Comparison of ENCODE assay signal across 8 mouse cellular contexts in the genomic region with DNA sequence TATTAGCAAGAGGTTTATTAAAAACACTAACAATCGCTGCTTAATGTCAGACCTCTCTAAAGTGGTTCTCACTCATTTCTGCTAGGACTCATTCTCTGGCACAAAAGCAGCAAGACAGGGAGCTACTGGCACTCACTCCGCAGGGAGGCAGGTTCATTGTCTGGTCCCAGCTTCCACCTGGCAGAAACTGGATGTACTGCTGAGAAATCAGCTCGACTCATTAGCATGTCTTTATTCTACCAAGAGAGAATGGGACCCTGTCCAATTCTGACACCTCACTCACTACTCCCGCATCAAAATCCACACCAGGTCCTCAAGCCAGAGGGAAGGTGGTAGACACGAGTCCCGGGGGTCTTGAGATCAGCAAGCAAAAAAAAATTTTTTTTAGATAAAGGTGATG. TPM values are rescaled to one million over a fixed set of nuclear protein-coding genes. Genes with fewer than 3 reads are reported as not detected.
DNase-seq lines count a peak whose midpoint lies in the region; ATAC-seq and TF ChIP-seq lines count a peak whose summit lies in the region.

No protein-coding gene starts in this region.

- H3K27ac ChIP-seq in kidney, embryonic 15.5 days, result no peak overlapping the region
- no peak overlapping the region for H3K27ac ChIP-seq in cerebellum, adult 2 months (ENCODE audit: insufficient read depth, low read length)
- H3K27ac ChIP-seq in hindbrain, embryonic 13.5 days, result peak overlapping the region; percentile 95
- peak overlapping the region; percentile 41 for H3K27ac ChIP-seq in midbrain, embryonic 16.5 days (ENCODE audit: low read length)

- 26% methylated on average over 6 of the region's 6 CpGs for WGBS in kidney, embryonic 15.5 days
- WGBS in cerebellum, adult 2 months, result 2% methylated on average over 6 of the region's 6 CpGs
- 7% methylated on average over 6 of the region's 6 CpGs for WGBS in hindbrain, embryonic 13.5 days
- WGBS in midbrain, embryonic 16.5 days, result 4% methylated on average over 6 of the region's 6 CpGs

- no peaks in the 10 kb centered on the region for H3K9me3 ChIP-seq in kidney, embryonic 15.5 days (replicated peaks)
- no peaks in the 10 kb centered on the region for H3K9me3 ChIP-seq in hindbrain, embryonic 13.5 days
- no peaks in the 10 kb centered on the region for H3K9me3 ChIP-seq in midbrain, embryonic 16.5 days (replicated peaks; ENCODE audit: control insufficient read depth, low read length, poor library complexity, severe bottlenecking)

- no peak for TF ChIP-seq CTCF in cerebellum, adult 2 months (IDR thresholded peaks at IDR 0.05; ENCODE audit: borderline replicate concordance, insufficient read depth, low read depth, low read length)

- peak overlapping the region; percentile 76 for H3K4me3 ChIP-seq in kidney, embryonic 15.5 days (replicated peaks)
- H3K4me3 ChIP-seq in cerebellum, adult 2 months (replicated peaks; ENCODE audit: insufficient read depth, low read depth, low read length), result peak overlapping the region; percentile 63
- peak overlapping the region; percentile 86 for H3K4me3 ChIP-seq in hindbrain, embryonic 13.5 days
- peak overlapping the region; percentile 90 for H3K4me3 ChIP-seq in midbrain, embryonic 16.5 days (ENCODE audit: low read depth, low read length)

- H3K4me2 ChIP-seq in kidney, embryonic 15.5 days, result peak overlapping the region; percentile 98
- peak overlapping the region; percentile 94 for H3K4me2 ChIP-seq in hindbrain, embryonic 13.5 days
- H3K4me2 ChIP-seq in midbrain, embryonic 16.5 days (ENCODE audit: low read length), result peak overlapping the region; percentile 65

- TF ChIP-seq POLR2A in cerebellum, adult 2 months (IDR thresholded peaks at IDR 0.05; ENCODE audit: borderline replicate concordance, insufficient read depth, low read length), result no peak

- intact Hi-C loops in gastrocnemius, postnatal 14 days (cut with DNase I; ENCODE audit: low total_unique reads), result no loop called here
- intact Hi-C loops in gastrocnemius, postnatal 36 days (cut with DNase I), result no loop called here

- H3K4me1 ChIP-seq in kidney, embryonic 15.5 days, result peaks cover 26% of the 10 kb centered on the region
- peaks cover 8% of the 10 kb centered on the region; the same call in 1 of the 2 replicates for H3K4me1 ChIP-seq in cerebellum, adult 2 months (ENCODE audit: control insufficient read depth, insufficient read depth, low read length)
- H3K4me1 ChIP-seq in hindbrain, embryonic 13.5 days (replicated peaks), result peaks cover 27% of the 10 kb centered on the region
- H3K4me1 ChIP-seq in midbrain, embryonic 16.5 days (ENCODE audit: control insufficient read depth, insufficient read depth, low read length), result peaks cover 16% of the 10 kb centered on the region

- no peak for DNase-seq in kidney, postnatal 4 days
- peak; percentile 62 to 85 for DNase-seq in cerebellum, adult 2 months
- DNase-seq in gastrocnemius, postnatal 14 days, result no peak
- no peak for DNase-seq in gastrocnemius, postnatal 10 days
- no peak for DNase-seq in gastrocnemius, postnatal 36 days

- H3K9ac ChIP-seq in kidney, embryonic 15.5 days, result peak overlapping the region; percentile 78; the same call in 1 of the 2 replicates
- peak overlapping the region; percentile 94 for H3K9ac ChIP-seq in hindbrain, embryonic 13.5 days
- peak overlapping the region; percentile 94 for H3K9ac ChIP-seq in midbrain, embryonic 16.5 days (ENCODE audit: low read depth, low read length)

- H3K36me3 ChIP-seq in kidney, embryonic 15.5 days, result no peaks in the 10 kb centered on the region
- peaks cover under 1% of the 10 kb centered on the region; the same call in 1 of the 2 replicates for H3K36me3 ChIP-seq in hindbrain, embryonic 13.5 days
- H3K36me3 ChIP-seq in midbrain, embryonic 16.5 days (ENCODE audit: control insufficient read depth, insufficient read depth, low read length), result no peaks in the 10 kb centered on the region

- ATAC-seq in kidney, embryonic 15.5 days (replicated peaks; ENCODE audit: low FRiP score), result no peak
- no peak for ATAC-seq in hindbrain, embryonic 13.5 days (ENCODE audit: low FRiP score)
- ATAC-seq in midbrain, embryonic 16.5 days, result no peak

- no peaks in the 10 kb centered on the region for H3K27me3 ChIP-seq in kidney, embryonic 15.5 days
- H3K27me3 ChIP-seq in cerebellum, adult 2 months (ENCODE audit: control insufficient read depth, insufficient read depth, low read length), result no peaks in the 10 kb centered on the region; the same call in 1 of the 2 replicates
- no peaks in the 10 kb centered on the region for H3K27me3 ChIP-seq in hindbrain, embryonic 13.5 days
- H3K27me3 ChIP-seq in midbrain, embryonic 16.5 days (ENCODE audit: control insufficient read depth, insufficient read depth, low read depth, low read length), result no peaks in the 10 kb centered on the region

RNA-seq across cellular contexts. Expression of a gene that starts 1.2 kb away (rescaled TPM):
- 12.4 and 12.5 TPM in 2 replicates for polyA plus RNA-seq in kidney, embryonic 15.5 days (2015; fragmentation: Nextera tagmentation; extraction: Ambion mirVana)
- 121 and 147 TPM in 2 replicates for polyA plus RNA-seq in cerebellum, adult 2 months (2012; rRNA removed)
- polyA plus RNA-seq in hindbrain, embryonic 13.5 days (2015; fragmentation: Nextera tagmentation; extraction: Ambion mirVana), result 35.0 and 39.6 TPM in 2 replicates
- 32.3 and 41.8 TPM in 2 replicates for polyA plus RNA-seq in midbrain, embryonic 16.5 days (2015; fragmentation: Nextera tagmentation; extraction: Ambion mirVana)
- 10 to 100 TPM; 38.3 to 48.7 TPM for total RNA-seq in gastrocnemius, postnatal 14 days (2021)
- total RNA-seq in gastrocnemius, postnatal 10 days (2021), result 10 to 100 TPM; 43.1 to 43.3 TPM
- total RNA-seq in gastrocnemius, postnatal 36 days (2021), result 10 to 100 TPM; 23.0 to 24.5 TPM

RNA-seq across cellular contexts. Expression of a gene that starts 22.3 kb away (rescaled TPM):
- polyA plus RNA-seq in kidney, embryonic 15.5 days (2015; fragmentation: Nextera tagmentation; extraction: Ambion mirVana), result 45.7 and 58.1 TPM in 2 replicates
- polyA plus RNA-seq in cerebellum, adult 2 months (2012; rRNA removed), result 34.8 and 44.0 TPM in 2 replicates
- 43.6 and 44.5 TPM in 2 replicates for polyA plus RNA-seq in hindbrain, embryonic 13.5 days (2015; fragmentation: Nextera tagmentation; extraction: Ambion mirVana)
- polyA plus RNA-seq in midbrain, embryonic 16.5 days (2015; fragmentation: Nextera tagmentation; extraction: Ambion mirVana), result 36.2 and 36.3 TPM in 2 replicates
- total RNA-seq in gastrocnemius, postnatal 14 days (2021), result 10 to 100 TPM; 42.6 to 58.9 TPM
- 10 to 100 TPM; 48.1 to 54.4 TPM for total RNA-seq in gastrocnemius, postnatal 10 days (2021)
- total RNA-seq in gastrocnemius, postnatal 36 days (2021), result 10 to 100 TPM; 41.8 to 56.5 TPM

RNA-seq across cellular contexts. Expression of a gene that starts 54.5 kb away (rescaled TPM):
- 0.14 and 0.30 TPM in 2 replicates for polyA plus RNA-seq in kidney, embryonic 15.5 days (2015; fragmentation: Nextera tagmentation; extraction: Ambion mirVana)
- polyA plus RNA-seq in cerebellum, adult 2 months (2012; rRNA removed), result 0.05 TPM in 1 of 2 replicates, not detected in the other
- 0.19 and 0.42 TPM in 2 replicates for polyA plus RNA-seq in hindbrain, embryonic 13.5 days (2015; fragmentation: Nextera tagmentation; extraction: Ambion mirVana)
- polyA plus RNA-seq in midbrain, embryonic 16.5 days (2015; fragmentation: Nextera tagmentation; extraction: Ambion mirVana), result 0.08 TPM in 1 of 2 replicates, not detected in the other
- total RNA-seq in gastrocnemius, postnatal 14 days (2021), result not detected
- not detected for total RNA-seq in gastrocnemius, postnatal 10 days (2021)
- total RNA-seq in gastrocnemius, postnatal 36 days (2021), result under 1 TPM in 1 of 2 experiments, not detected in 1; 0.05 TPM

Comparison
In these comparisons a context has a peak if more than half of its experiments do, and no peak if none do; other contexts are left out.
1. H3K27ac ChIP-seq: peak in hindbrain, embryonic 13.5 days (single experiment) and midbrain, embryonic 16.5 days (single experiment); none in kidney, embryonic 15.5 days (single experiment) and cerebellum, adult 2 months (single experiment).
2. DNase-seq: peak in cerebellum, adult 2 months (2 of 2); none in kidney, postnatal 4 days (0 of 2), gastrocnemius, postnatal 14 days (single experiment), gastrocnemius, postnatal 10 days (single experiment) and gastrocnemius, postnatal 36 days (0 of 2).
3. Peak in every context shown above with its lines, with median percentiles within 50 percentile points of each other: H3K4me2 ChIP-seq, H3K4me3 ChIP-seq and H3K9ac ChIP-seq.